Mouse (Mus musculus): Measurements from ENCODE around the gene Slc9a8. TPM values are rescaled to one million over a fixed set of nuclear protein-coding genes. Genes with fewer than 3 reads are reported as not detected.
"Not testable (repeated sequence)": the region's sequence is repeated elsewhere in the genome, so short reads cannot be mapped to it uniquely, and the experiment has no call there.

Gene Slc9a8
- polyA plus RNA-seq, 1 experiment from 2014 or later: 20.9 TPM

DNA sequence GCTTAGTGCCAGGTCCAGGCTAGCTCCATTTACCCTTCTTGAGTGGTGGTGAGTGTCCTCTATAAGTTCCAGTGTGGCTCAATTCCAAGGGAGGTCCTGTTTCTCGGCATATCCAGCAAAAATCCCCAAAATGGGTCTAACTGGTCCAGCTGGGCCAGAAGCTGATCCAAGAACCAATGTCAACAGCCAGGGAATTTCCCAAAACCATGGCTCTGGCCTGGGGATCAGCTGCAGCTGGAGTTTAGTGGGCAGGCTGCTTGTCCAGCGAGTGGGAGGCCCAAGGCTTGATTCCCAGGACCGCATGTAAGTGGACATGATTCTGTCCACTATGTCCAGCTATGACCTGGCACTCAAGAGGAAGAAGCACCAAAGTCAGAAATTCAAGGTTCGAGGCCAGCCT is 35.1 kb upstream of the Slc9a8 start:
- H3K4me3 ChIP-seq: no peak overlapping the region
- no peaks in the 10 kb centered on the region for H3K9me3 ChIP-seq
- H3K4me1 ChIP-seq (replicated peaks): no peaks in the 10 kb centered on the region
- no peak overlapping the region for H3K4me2 ChIP-seq
- H3K27me3 ChIP-seq: no peaks in the 10 kb centered on the region
- no peak for ATAC-seq (ENCODE audit: low FRiP score, low read depth)
- WGBS: 89% methylated on average over 4 of the region's 4 CpGs
- no peaks in the 10 kb centered on the region for H3K36me3 ChIP-seq
- H3K27ac ChIP-seq (replicated peaks): no peak overlapping the region
- H3K9ac ChIP-seq: no peak overlapping the region

DNA sequence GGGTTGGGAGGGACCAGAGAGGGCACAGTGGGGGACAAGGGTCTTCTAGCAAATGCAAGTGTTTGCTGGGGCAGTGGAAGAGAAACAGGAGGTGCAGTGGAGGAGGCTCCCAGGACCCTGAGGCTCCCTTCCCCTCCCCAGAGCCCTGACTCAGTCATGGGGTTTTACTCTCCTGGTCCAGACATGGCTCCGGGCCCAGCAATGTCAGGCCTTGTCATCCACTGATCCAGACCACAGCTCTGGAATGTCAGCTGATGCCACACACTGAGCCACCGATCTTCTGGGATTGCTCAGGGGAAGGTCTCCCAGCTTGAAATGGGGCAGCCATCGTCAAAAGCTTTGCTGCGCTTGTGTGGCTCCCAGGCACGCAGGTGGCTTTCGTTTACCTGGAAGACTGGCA is 34.5 kb upstream of the Slc9a8 start:
- no peak overlapping the region for H3K9ac ChIP-seq
- no peaks in the 10 kb centered on the region for H3K36me3 ChIP-seq
- no peaks in the 10 kb centered on the region for H3K4me1 ChIP-seq (replicated peaks)
- H3K9me3 ChIP-seq: no peaks in the 10 kb centered on the region
- H3K27ac ChIP-seq (replicated peaks): no peak overlapping the region
- H3K27me3 ChIP-seq: no peaks in the 10 kb centered on the region
- H3K4me2 ChIP-seq: no peak overlapping the region
- no peak for ATAC-seq (ENCODE audit: low FRiP score, low read depth)
- H3K4me3 ChIP-seq: no peak overlapping the region
- WGBS: 87% methylated on average over 6 of the region's 6 CpGs

DNA sequence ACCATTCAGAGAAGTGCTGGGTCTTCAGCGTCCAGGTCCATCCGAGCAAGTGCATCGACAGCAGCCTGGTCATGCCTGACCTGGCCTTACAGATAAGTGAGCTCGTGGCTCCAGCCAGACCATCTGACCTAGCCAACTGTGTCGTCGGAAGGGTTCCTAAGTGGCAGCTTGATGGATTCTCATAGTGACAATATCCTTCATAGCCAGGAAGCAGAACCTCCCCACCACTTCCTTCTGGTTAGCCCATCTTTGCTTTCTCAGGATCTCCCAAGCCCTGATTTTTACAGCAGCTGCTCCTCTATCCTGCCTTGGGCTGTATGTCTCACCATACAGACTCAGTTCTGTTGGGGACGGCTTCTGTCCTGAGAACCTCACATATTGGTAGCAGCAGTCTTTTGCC is 27.1 kb upstream of the Slc9a8 start:
- Histone ChIP-seq H3K27ac (replicated peaks) (no peak overlapping the region), H3K4me1 (replicated peaks) (no peaks in the 10 kb centered on the region), H3K9ac (no peak overlapping the region), H3K27me3 (no peaks in the 10 kb centered on the region), H3K4me3 (no peak overlapping the region), H3K4me2 (no peak overlapping the region), H3K36me3 (no peaks in the 10 kb centered on the region), H3K9me3 (no peaks in the 10 kb centered on the region)
- 85% methylated on average over 7 of the region's 7 CpGs for WGBS
- ATAC-seq (ENCODE audit: low FRiP score, low read depth): no peak

DNA sequence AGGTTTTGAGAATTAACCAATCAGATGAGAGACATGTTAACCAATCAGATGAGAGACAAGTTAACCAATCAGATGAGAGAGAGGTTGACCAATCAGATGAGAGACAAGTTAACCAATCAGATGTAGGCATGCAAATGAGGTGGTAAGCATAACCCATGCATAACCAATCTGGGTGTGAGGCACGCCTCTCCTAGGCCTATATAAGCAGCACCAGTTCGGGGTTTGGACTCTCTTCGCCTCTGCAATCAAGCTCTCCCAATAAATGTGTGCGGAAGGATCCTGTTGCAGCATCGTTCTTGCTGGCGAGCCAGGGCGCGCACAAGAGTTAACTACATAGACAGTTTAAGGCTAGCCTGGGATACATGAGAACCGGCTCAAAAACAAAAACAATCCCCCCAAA is 25.1 kb upstream of the Slc9a8 start:
- 97% methylated on average over 9 of the region's 9 CpGs for WGBS
- not testable (repeated sequence) for H3K4me2 ChIP-seq; H3K27me3 ChIP-seq; H3K9ac ChIP-seq; H3K9me3 ChIP-seq; H3K4me1 ChIP-seq (replicated peaks); H3K36me3 ChIP-seq; H3K27ac ChIP-seq (replicated peaks); H3K4me3 ChIP-seq; ATAC-seq (ENCODE audit: low FRiP score, low read depth)

DNA sequence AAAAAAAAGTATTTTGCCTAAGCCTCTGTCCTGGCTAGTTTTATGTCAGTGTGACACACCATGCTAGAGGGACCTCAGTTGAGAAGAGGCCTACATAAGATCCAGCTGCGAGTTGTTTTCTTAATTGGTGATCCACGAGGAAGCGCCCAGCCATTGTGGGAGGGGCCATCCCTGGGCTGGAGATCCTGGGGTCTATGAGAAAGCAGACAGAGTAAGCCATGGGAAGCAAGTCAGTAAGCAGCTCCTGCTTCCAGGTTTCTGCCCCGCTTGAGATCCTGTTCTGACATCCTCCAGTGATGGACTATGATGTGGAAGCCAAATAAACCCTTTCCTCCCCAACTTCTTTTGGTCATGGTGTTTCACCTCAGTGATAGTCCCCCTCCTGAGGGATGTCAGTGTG is 22.5 kb upstream of the Slc9a8 start:
- Histone ChIP-seq H3K27me3 (no peaks in the 10 kb centered on the region), H3K36me3 (no peaks in the 10 kb centered on the region), H3K4me1 (replicated peaks) (no peaks in the 10 kb centered on the region), H3K4me3 (no peak overlapping the region), H3K27ac (replicated peaks) (no peak overlapping the region), H3K4me2 (no peak overlapping the region), H3K9ac (no peak overlapping the region), H3K9me3 (no peaks in the 10 kb centered on the region)
- ATAC-seq (ENCODE audit: low FRiP score, low read depth): no peak
- WGBS: 71% methylated on average over 4 of the region's 4 CpGs

DNA sequence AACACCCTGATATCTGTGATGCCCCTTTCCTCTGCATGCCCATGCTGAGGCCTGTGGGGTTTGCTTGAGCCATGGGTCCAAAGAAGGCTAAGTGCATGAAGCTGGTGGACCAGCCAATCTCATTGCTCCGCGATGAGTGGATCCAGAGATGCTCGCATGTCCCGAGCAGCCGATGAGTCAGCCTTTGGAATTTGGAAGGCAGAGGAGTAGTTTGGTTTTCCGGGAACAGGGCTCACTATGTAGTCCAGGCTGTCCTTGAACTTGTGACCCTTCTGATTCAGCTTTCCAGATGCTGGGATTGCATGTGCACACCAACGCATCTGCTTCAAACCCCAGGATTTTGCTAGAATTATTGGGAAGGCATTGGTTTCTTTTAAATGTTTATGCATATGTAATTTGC is 21.9 kb upstream of the Slc9a8 start:
- Histone ChIP-seq H3K27ac (replicated peaks) (no peak overlapping the region), H3K27me3 (no peaks in the 10 kb centered on the region), H3K4me3 (no peak overlapping the region), H3K9ac (no peak overlapping the region), H3K36me3 (no peaks in the 10 kb centered on the region), H3K9me3 (no peaks in the 10 kb centered on the region), H3K4me2 (no peak overlapping the region), H3K4me1 (replicated peaks) (no peaks in the 10 kb centered on the region)
- 95% methylated on average over 7 of the region's 7 CpGs for WGBS
- no peak for ATAC-seq (ENCODE audit: low FRiP score, low read depth)

DNA sequence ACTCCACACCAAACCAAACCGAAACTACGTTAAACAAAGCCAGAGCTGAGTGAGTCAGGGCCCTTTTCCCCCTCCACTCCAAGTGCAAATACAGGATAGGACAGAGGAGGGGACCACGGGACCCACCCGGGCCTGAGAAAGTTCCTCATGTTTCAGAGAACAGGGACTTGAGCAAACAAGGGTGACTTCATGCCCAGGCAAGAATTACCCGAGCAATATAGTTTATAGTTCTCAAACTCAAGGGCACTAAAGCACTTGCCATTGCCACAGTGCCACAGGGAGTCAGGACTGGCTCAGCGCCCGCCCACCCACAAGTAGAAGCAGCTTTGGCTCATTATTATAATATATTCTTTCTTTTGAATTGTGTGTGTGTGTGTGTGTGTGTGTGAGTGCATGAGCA is 18.4 kb upstream of the Slc9a8 start:
- Histone ChIP-seq H3K4me1 (replicated peaks) (no peaks in the 10 kb centered on the region), H3K4me3 (no peak overlapping the region), H3K9me3 (no peaks in the 10 kb centered on the region), H3K36me3 (no peaks in the 10 kb centered on the region), H3K27me3 (no peaks in the 10 kb centered on the region), H3K4me2 (no peak overlapping the region), H3K9ac (no peak overlapping the region), H3K27ac (replicated peaks) (no peak overlapping the region)
- 75% methylated on average over 7 of the region's 7 CpGs for WGBS
- no peak for ATAC-seq (ENCODE audit: low FRiP score, low read depth)

DNA sequence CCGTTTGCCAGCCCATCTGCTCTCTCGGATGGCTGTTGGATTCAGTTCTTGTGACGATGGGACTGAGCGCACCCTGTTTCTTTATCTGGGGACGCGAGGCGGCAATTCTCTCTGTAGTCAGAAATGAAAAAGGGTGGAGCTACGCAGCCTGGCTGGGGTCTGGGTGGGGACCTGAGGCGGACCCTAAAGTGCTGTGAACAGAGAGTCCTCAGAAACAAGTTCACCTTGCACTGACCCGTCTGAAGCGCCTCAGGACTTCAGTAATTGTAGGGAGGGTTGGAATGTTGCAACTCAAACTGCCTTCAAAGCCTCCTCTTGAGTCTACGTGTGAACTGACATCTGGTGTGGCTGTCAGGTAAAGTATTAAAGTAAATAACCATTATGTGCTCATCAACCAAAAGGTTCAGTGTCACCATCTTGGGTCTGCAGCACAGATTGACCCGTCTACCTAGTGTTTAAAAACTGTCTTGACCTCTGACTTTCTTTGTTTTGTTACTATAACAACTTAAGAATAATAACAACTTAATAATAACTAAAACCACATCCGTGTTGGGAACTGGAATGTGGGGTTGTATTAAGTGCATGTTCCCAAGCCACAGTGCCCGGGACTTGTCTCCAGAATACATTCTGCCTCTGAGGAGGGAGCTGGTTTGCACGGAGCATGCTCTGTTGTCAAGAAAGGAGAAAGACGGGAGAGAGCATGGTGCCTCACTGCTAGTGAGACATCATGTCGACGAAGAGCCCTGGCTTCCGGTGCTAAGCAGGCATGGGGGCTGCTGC is 16.2 kb upstream of the Slc9a8 start:
- no peaks in the 10 kb centered on the region for H3K27me3 ChIP-seq
- no peaks in the 10 kb centered on the region for H3K9me3 ChIP-seq
- H3K9ac ChIP-seq: no peak overlapping the region
- no peak for ATAC-seq (ENCODE audit: low FRiP score, low read depth)
- H3K4me2 ChIP-seq: no peak overlapping the region
- H3K4me3 ChIP-seq: no peak overlapping the region
- no peak overlapping the region for H3K27ac ChIP-seq (replicated peaks)
- H3K36me3 ChIP-seq: no peaks in the 10 kb centered on the region
- WGBS: 81% methylated on average over 20 of the region's 20 CpGs
- H3K4me1 ChIP-seq (replicated peaks): no peaks in the 10 kb centered on the region

DNA sequence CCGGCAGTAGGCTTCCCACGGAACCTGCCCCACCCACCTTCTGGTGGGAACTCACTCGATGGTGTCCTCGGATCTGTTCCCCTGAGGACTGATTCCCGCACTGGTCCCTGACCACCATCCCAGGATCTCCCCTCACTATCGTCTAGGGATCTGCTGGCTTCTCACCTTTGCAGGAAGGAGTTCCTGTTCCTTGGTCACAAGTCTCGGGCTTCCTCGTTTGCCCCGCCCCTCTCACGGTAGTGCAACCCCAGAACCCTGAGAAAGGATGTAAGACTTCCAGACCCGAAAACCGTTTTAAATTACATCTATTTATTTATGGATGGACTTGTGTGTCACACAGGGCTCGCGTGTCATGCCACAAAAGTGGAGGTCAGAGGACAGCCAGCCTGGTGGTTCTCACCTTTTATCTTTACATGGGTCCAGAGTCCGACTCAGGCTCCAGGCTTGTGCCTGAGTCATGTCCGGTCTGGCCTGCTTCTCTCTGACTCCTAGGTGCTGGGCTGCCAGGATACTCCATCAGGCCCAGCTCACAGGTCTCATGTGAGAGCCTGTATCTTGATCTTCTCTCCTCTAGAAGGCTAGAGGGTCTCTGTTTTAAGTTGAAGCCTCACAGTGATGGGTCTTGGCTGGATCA is 14.1 kb upstream of the Slc9a8 start:
- no peak overlapping the region for H3K27ac ChIP-seq (replicated peaks)
- no peaks in the 10 kb centered on the region for H3K27me3 ChIP-seq
- no peak overlapping the region for H3K4me3 ChIP-seq
- H3K36me3 ChIP-seq: no peaks in the 10 kb centered on the region
- no peak for ATAC-seq (ENCODE audit: low FRiP score, low read depth)
- H3K4me2 ChIP-seq: no peak overlapping the region
- no peak overlapping the region for H3K9ac ChIP-seq
- 95% methylated on average over 16 of the region's 16 CpGs for WGBS
- H3K4me1 ChIP-seq (replicated peaks): no peaks in the 10 kb centered on the region
- H3K9me3 ChIP-seq: no peaks in the 10 kb centered on the region

DNA sequence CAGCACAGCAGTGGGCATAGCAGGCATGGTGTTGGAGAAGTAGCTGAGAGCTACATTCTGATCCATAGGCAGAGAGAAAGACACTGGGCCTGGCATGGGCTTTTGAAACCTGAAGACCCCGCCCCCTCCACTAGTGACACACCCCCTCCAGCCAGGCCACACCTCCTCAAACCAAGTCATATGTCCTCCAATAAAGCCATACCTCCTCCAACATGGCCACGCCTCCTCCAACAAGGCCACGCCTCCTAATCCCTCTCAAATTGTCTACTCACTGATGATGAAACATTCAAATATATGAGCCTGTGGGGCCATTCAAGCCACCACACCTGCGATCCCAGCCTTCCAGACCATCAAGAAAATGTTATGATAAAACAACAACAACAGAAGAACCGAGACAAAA is 7.1 kb upstream of the Slc9a8 start:
- H3K36me3 ChIP-seq: no peaks in the 10 kb centered on the region
- H3K4me3 ChIP-seq: no peak overlapping the region
- H3K9me3 ChIP-seq: no peaks in the 10 kb centered on the region
- H3K9ac ChIP-seq: no peak overlapping the region
- H3K4me1 ChIP-seq (replicated peaks): no peaks in the 10 kb centered on the region
- ATAC-seq (ENCODE audit: low FRiP score, low read depth): no peak
- H3K4me2 ChIP-seq: no peak overlapping the region
- no peaks in the 10 kb centered on the region for H3K27me3 ChIP-seq
- WGBS: 90% methylated on average over 5 of the region's 5 CpGs
- no peak overlapping the region for H3K27ac ChIP-seq (replicated peaks)

DNA sequence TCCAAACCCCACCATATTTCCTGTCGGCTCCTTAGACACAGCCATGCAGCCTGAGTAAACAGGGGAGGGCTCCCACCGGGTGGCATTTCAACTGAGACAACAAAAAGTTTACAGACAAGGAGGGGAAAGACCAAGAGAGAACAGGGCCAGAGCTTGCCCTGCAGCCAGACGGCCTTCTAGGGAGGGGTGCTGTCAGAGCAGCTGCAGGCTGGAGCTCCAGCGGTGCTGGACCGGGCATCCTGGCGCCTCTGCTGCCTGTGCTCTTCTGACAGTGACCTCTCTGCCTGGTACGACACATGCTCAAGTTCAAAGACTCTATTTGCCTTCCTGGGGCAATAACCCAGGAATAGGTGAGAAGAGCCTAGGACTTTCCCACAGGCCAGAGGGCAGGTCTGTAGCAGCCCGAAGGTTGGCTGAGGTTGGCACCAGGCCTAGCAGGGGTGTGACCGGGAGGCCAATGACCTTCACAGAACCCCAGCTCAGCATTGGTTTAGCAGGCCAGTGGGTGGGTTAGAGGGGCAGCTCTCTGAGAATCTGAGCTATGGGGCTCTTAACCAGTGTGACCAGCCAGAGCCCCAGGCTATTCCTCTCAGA is 5.4 kb upstream of the Slc9a8 start:
- Histone ChIP-seq H3K4me2 (no peak overlapping the region), H3K4me3 (no peak overlapping the region), H3K27me3 (no peaks in the 10 kb centered on the region), H3K9me3 (no peaks in the 10 kb centered on the region), H3K36me3 (no peaks in the 10 kb centered on the region), H3K4me1 (replicated peaks) (peaks cover 9% of the 10 kb centered on the region), H3K9ac (no peak overlapping the region), H3K27ac (replicated peaks) (no peak overlapping the region)
- ATAC-seq (ENCODE audit: low FRiP score, low read depth): no peak
- WGBS: 69% methylated on average over 9 of the region's 9 CpGs

DNA sequence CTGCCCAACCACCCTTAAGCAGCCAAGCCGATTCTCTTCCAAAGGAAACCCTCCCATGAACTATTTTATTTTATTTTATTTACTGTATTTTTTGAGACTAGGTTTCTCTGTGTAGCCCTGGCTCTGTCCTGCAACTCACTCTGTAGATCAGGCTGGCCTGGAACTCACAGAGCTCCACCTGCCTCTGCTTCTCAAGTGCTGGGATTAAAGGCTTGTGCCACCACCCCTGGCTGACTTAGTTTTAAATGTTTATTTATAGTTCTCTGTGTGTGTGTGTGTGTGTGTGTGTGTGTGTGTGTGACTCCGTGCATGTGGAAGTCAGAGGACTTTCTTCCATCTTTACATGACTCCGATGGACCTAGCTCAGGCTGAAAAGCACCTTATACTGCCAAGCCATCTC is 4.5 kb upstream of the Slc9a8 start:
- Histone ChIP-seq H3K4me1 (replicated peaks) (peaks cover 10% of the 10 kb centered on the region), H3K27me3 (no peaks in the 10 kb centered on the region), H3K27ac (replicated peaks) (no peak overlapping the region), H3K36me3 (no peaks in the 10 kb centered on the region), H3K9me3 (no peaks in the 10 kb centered on the region), H3K9ac (no peak overlapping the region), H3K4me3 (no peak overlapping the region), H3K4me2 (no peak overlapping the region)
- 89% methylated on average over 3 of the region's 3 CpGs for WGBS
- ATAC-seq (ENCODE audit: low FRiP score, low read depth): no peak
